Mouse (Mus musculus): ENCODE measurements around the gene Bdkrb2. TPM values are rescaled to one million over a fixed set of nuclear protein-coding genes. Genes with fewer than 3 reads are reported as not detected.

The Bdkrb2 gene
- total RNA-seq, 4 experiments from 2014 or later: 0.68 to 1.3 (median 1.0) TPM

Other genes with a start within 250 kb of the Bdkrb2 start
- gene Tunar, start 229.4 kb upstream of the Bdkrb2 start, total RNA-seq (2022): 10 to 100 TPM; 13.1 to 15.3 (median 14.0) TPM
- 100 to 1,000 TPM in 2 of 4 experiments, 10 to 100 TPM in 2; 90.0 to 116 (median 99.9) TPM for gene D430019H16Rik, start 109.4 kb upstream of the Bdkrb2 start, total RNA-seq (2022)
- under 1 TPM in 3 of 4 experiments, not detected in 1; 0.35 to 0.45 (median 0.37) TPM for gene Bdkrb1, start 39.9 kb downstream of the Bdkrb2 start, total RNA-seq (2022)
- gene Gskip, start 121.6 kb downstream of the Bdkrb2 start, total RNA-seq (2022): 10 to 100 TPM; 22.9 to 27.2 (median 26.3) TPM
- gene Atg2b, start 122.0 kb downstream of the Bdkrb2 start, total RNA-seq (2022): 10 to 100 TPM; 43.1 to 56.3 (median 47.8) TPM
- 1 to 10 TPM; 1.4 to 2.6 (median 1.8) TPM for gene Ak7, start 142.8 kb downstream of the Bdkrb2 start, total RNA-seq (2022)
- gene Papola, start 221.5 kb downstream of the Bdkrb2 start, total RNA-seq (2022): 100 to 1,000 TPM; 136 to 186 (median 159) TPM

Measured in layer of hippocampus, adult 8-10 months (tissue).